Comparison of ENCODE assay signal across 9 mouse cellular contexts in the genomic region with DNA sequence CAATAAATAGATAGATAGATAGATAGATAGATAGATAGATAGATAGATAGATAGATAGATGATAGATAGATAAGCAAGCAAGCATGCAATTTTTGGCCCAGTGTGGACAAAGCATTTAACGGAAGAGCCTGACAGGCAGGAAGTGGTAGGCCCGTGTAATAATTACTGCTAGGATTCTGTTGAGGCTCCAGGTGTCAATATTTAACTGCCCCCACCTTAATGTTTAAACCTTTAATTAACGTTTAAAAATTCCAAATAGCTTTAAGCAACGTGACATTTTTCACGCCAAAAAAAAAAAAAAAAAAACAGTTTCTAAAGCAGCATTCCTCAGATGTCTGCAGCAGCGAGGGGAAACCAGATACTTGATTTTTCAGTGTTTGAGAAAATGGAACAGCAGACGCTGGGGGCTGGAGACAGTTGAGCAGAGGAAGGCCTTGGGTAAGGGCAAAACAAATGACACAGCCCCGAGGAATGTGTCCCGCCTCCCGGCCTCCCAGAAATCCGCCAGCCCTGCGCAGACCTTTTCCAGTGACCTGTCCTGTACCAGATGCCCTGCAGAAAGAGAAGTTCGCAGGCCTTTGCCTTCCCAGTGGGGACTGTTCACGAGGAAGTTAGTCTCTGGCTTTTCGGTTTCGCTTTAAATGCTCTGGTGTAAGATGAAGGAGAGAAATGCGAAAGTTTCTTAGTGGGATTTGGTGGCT. TPM values are rescaled to one million over a fixed set of nuclear protein-coding genes. Genes with fewer than 3 reads are reported as not detected.
DNase-seq lines count a peak whose midpoint lies in the region; ATAC-seq and TF ChIP-seq lines count a peak whose summit lies in the region.
"Had no signal": no experiment of that assay in that cellular context is flagged by ENCODE, and none has a peak within 500 bp of the region (broad histone marks: within the 10 kb centered on the region; RNA-seq: fewer than 3 reads in every experiment).

No protein-coding gene starts in this region.

- no peak overlapping the region; the same call in 1 of the 2 replicates for H3K4me3 ChIP-seq in spleen, adult 2 months (ENCODE audit: extremely low read depth, insufficient read depth, insufficient read length)
- no peak overlapping the region for H3K4me3 ChIP-seq in embryonic facial prominence, embryonic 15.5 days (replicated peaks)
- H3K4me3 ChIP-seq: liver, embryonic 15.5 days had no signal

- no peak for TF ChIP-seq CTCF in spleen, adult 2 months (IDR thresholded peaks at IDR 0.05; ENCODE audit: extremely low read depth, insufficient read depth, insufficient read length, insufficient replicate concordance)

- no peak for TF ChIP-seq POLR2A in spleen, adult 2 months (IDR thresholded peaks at IDR 0.05; ENCODE audit: low read depth, low read length)

- H3K9ac ChIP-seq in embryonic facial prominence, embryonic 15.5 days = no peak overlapping the region
- H3K9ac ChIP-seq: liver, embryonic 15.5 days had no signal

- ATAC-seq in embryonic facial prominence, embryonic 15.5 days (ENCODE audit: insufficient number of reproducible peaks, low FRiP score, low TSS enrichment, low read depth) = no peak
- no peak for ATAC-seq in erythroid progenitor cell, adult 5-6 weeks (replicated peaks; ENCODE audit: low FRiP score, poor library complexity, severe bottlenecking)

- DNase-seq in spleen, adult 2 months (ENCODE audit: low read depth in 1 of 2, low spot score in 2 of 2) = peak in 1 of 2 experiments; percentile 18
- no peak for DNase-seq in spleen, adult 12 weeks (ENCODE audit: low spot score)
- peak; percentile 85 for DNase-seq in kidney, adult 11 months
- DNase-seq in lung, postnatal 10 days = peak; percentile 58
- DNase-seq in cerebellum, adult 11 months = no peak
- no peak for DNase-seq in layer of hippocampus, postnatal 25 days (ENCODE audit: extremely low spot score in 1 of 2, low spot score in 1 of 2)

- no peaks in the 10 kb centered on the region for H3K27me3 ChIP-seq in spleen, adult 2 months (ENCODE audit: control insufficient read depth, insufficient read depth, low read length)
- no peaks in the 10 kb centered on the region for H3K27me3 ChIP-seq in embryonic facial prominence, embryonic 15.5 days
- H3K27me3 ChIP-seq: liver, embryonic 15.5 days had no signal

- no peaks in the 10 kb centered on the region for H3K36me3 ChIP-seq in spleen, adult 2 months (ENCODE audit: control insufficient read depth, insufficient read depth, low read length)
- H3K36me3 ChIP-seq in embryonic facial prominence, embryonic 15.5 days = no peaks in the 10 kb centered on the region
- H3K36me3 ChIP-seq: liver, embryonic 15.5 days had no signal

- no peaks in the 10 kb centered on the region for H3K9me3 ChIP-seq in embryonic facial prominence, embryonic 15.5 days (replicated peaks)
- H3K9me3 ChIP-seq: liver, embryonic 15.5 days had no signal

- no peak overlapping the region for H3K4me2 ChIP-seq in embryonic facial prominence, embryonic 15.5 days (replicated peaks)
- H3K4me2 ChIP-seq: liver, embryonic 15.5 days had no signal

- H3K4me1 ChIP-seq in spleen, adult 2 months (ENCODE audit: control insufficient read depth, insufficient read depth, insufficient read length) = no peaks in the 10 kb centered on the region
- H3K4me1 ChIP-seq in embryonic facial prominence, embryonic 15.5 days = peaks cover 3% of the 10 kb centered on the region; the same call in 1 of the 2 replicates

- 37% methylated on average over 17 of the region's 17 CpGs for WGBS in spleen, adult 2 months
- 38% methylated on average over 17 of the region's 17 CpGs for WGBS in embryonic facial prominence, embryonic 15.5 days

- peak overlapping the region; percentile 57 for H3K27ac ChIP-seq in spleen, adult 2 months (ENCODE audit: insufficient read depth, low read length)
- H3K27ac ChIP-seq in embryonic facial prominence, embryonic 15.5 days (replicated peaks) = peak overlapping the region; percentile 80
- H3K27ac ChIP-seq: liver, embryonic 15.5 days had no signal

RNA-seq across cellular contexts. Expression of a gene that starts 35.6 kb away (rescaled TPM):
- 68.0 and 109 TPM in 2 replicates for polyA plus RNA-seq in spleen, adult 2 months (2012; rRNA removed)
- 198 and 214 TPM in 2 replicates for polyA plus RNA-seq in embryonic facial prominence, embryonic 15.5 days (2015; fragmentation: Nextera tagmentation; extraction: Ambion mirVana)
- total RNA-seq in erythroid progenitor cell, adult 5-6 weeks (2015; ENCODE audit: low replicate concordance) = 410 and 552 TPM in 2 replicates
- 431 and 814 TPM in 2 replicates for total RNA-seq in erythroid progenitor cell, adult 5-6 weeks (2017; ENCODE audit: low replicate concordance)
- 10 to 100 TPM; 78.4 to 78.6 TPM for total RNA-seq in layer of hippocampus, postnatal 25 days (2021)

RNA-seq across cellular contexts. Expression of a gene that starts 53.7 kb away (rescaled TPM):
- 12.2 and 14.7 TPM in 2 replicates for polyA plus RNA-seq in spleen, adult 2 months (2012; rRNA removed)
- 157 and 161 TPM in 2 replicates for polyA plus RNA-seq in embryonic facial prominence, embryonic 15.5 days (2015; fragmentation: Nextera tagmentation; extraction: Ambion mirVana)
- 245 and 298 TPM in 2 replicates for total RNA-seq in erythroid progenitor cell, adult 5-6 weeks (2015; ENCODE audit: low replicate concordance)
- 215 and 282 TPM in 2 replicates for total RNA-seq in erythroid progenitor cell, adult 5-6 weeks (2017; ENCODE audit: low replicate concordance)
- total RNA-seq in layer of hippocampus, postnatal 25 days (2021) = 10 to 100 TPM; 54.0 to 55.9 TPM

Comparison
In these comparisons a context has a peak if more than half of its experiments do, and no peak if none do; other contexts are left out.
1. DNase-seq: peak in kidney, adult 11 months (single experiment) and lung, postnatal 10 days (single experiment); none in spleen, adult 12 weeks (single experiment), cerebellum, adult 11 months (single experiment) and layer of hippocampus, postnatal 25 days (0 of 2).
2. RNA of a gene that starts 35.6 kb away (total RNA-seq): 410 to 814 TPM in erythroid progenitor cell, adult 5-6 weeks; 78.4 to 78.6 TPM in layer of hippocampus, postnatal 25 days; every median in the first group is over 4 times any median in the second.